Mouse (Mus musculus) heart, embryonic 16.5 days (tissue): Measurements from ENCODE around the gene Trp63. TPM values are rescaled to one million over a fixed set of nuclear protein-coding genes. Genes with fewer than 3 reads are reported as not detected.
"Not testable (repeated sequence)": the region's sequence is repeated elsewhere in the genome, so short reads cannot be mapped to it uniquely, and the experiment has no call there.

Source experiments
- ATAC-seq: fragments of 200-750 bp; cut with Nextera tagmentation; replicated peaks from 2 replicates; pipeline ENCODE4 v1.8.0; 2017; ENCODE audit warnings: moderate number of reproducible peaks; ENCODE audit not compliant: insufficient read depth, low FRiP score; ENCODE audit errors: extremely low read depth
- H3K27ac ChIP-seq: fragments of 300-500 bp; sonication (generic); 2 replicates; pipeline ENCODE4 v1.5.1; 2014; ENCODE audit warnings: mild to moderate bottlenecking, low read length, control low read depth, moderate library complexity
- H3K27me3 ChIP-seq: fragments of 300-500 bp; sonication (generic); 2 replicates; pipeline ENCODE4 v1.6.1; 2014; ENCODE audit warnings: low read length, mixed read lengths; ENCODE audit not compliant: control insufficient read depth, insufficient read depth
- H3K36me3 ChIP-seq: fragments of 300-500 bp; sonication (generic); 2 replicates; pipeline ENCODE4 v1.6.1; 2014; ENCODE audit not compliant: control insufficient read depth, insufficient read depth
- H3K4me1 ChIP-seq: fragments of 300-500 bp; sonication (generic); 2 replicates; pipeline ENCODE4 v1.6.1; 2014; ENCODE audit warnings: low read length, mixed read lengths; ENCODE audit not compliant: control insufficient read depth, insufficient read depth
- H3K4me2 ChIP-seq: fragments of 300-500 bp; sonication (generic); 2 replicates; pipeline ENCODE4 v1.6.1; 2014; ENCODE audit warnings: low read depth, mild to moderate bottlenecking, control low read depth, low read length
- H3K4me3 ChIP-seq: fragments of 300-500 bp; sonication (generic); 2 replicates; pipeline ENCODE4 v1.5.1; 2014; ENCODE audit warnings: mild to moderate bottlenecking, control low read depth, low read length
- H3K9ac ChIP-seq: fragments of 300-500 bp; sonication (generic); 2 replicates; pipeline ENCODE4 v1.6.1; 2014; ENCODE audit warnings: low read length, control low read depth
- H3K9me3 ChIP-seq: fragments of 300-500 bp; sonication (generic); replicated peaks from 2 replicates; pipeline ENCODE4 v1.6.1; 2016; ENCODE audit warnings: low read length; ENCODE audit not compliant: control insufficient read depth
- WGBS: fragments of 180-500 bp; shearing (Covaris S2); extraction: QIAGEN DNeasy Blood & Tissue Kit; methylation state at CpG from one replicate; pipeline ENCODE4 v1.1.7; 2014; 5-methylcytosine and 5-hydroxymethylcytosine counted together
- polyA plus RNA-seq: library from polyadenylated mRNA; unstranded; fragments of >200 nt; fragmentation: Nextera tagmentation; extraction: Ambion mirVana; gene quantifications from 2 replicates; pipeline ENCODE4 v1.2.1, GENCODE M21; 2015

Gene Trp63
- polyA plus RNA-seq = 4.6 and 9.9 TPM in 2 replicates

DNA sequence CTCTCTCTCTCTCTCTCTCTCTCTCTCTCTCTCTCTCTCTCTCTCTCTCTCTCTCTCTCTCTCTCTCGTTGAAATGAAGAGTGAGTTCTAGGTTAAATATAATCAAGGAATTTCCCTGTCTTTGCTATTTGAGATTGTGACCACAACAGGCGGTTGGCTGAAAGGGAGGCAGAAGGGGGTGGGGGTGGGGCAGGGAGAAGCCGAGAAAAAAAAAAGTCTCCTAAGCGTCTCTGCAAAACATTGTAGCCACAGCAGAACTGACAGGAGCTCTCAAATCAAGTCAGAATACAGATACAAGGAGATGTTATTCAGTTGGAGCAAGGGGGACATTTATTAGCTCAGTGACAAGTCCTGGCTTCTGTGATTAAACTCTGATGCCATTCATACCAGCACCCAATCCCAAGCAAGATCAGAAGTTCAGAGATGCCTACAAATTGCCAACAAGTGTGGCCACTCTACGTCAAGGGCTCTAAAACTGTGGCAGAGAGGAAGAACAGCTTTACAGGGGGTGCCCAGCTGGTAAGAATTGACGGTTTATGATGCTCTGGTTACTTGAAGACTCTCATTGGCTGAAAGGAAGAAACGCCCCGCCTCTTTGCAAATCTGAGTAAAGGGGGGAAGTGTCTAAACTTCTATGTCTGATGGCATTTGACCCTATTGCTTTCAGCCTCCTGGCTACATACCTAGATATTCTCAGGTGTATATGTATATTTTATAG, at the start of gene Trp63:
Gene Trp63 (plus strand): TSS at position 233 of the 718 bp plus-strand sequence.
- H3K4me1 ChIP-seq = no peaks in the 10 kb centered on the region
- H3K27ac ChIP-seq = no peak within 1 kb of the TSS
- H3K27me3 ChIP-seq = no peaks in the 10 kb centered on the region
- WGBS = 32% methylated on average over 8 of the region's 8 CpGs
- peak within 1 kb of the TSS; percentile 40 for H3K4me3 ChIP-seq
- no peak for ATAC-seq
- H3K9ac ChIP-seq = no peak within 1 kb of the TSS
- H3K36me3 ChIP-seq = no peaks in the 10 kb centered on the region
- peak within 1 kb of the TSS; percentile 46 for H3K4me2 ChIP-seq
- no peaks in the 10 kb centered on the region for H3K9me3 ChIP-seq

DNA sequence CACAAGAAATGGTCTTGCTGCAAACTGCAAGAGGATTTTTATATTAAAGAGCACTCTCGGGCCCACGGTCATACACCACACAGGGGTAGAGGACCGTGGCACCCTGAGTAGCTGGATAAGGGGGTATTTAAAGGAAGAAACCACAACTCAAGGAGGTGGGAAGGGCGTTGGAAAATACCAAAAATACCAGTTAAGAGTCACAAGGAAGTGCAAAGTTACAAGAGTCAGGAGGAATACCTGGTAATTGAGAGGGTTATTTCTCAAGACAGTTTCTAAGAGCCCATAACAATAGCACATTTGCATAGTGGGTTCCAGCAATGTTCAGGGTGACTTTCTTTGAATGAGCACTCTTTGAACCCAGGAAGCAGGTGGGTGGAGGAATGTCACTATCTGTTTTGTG, 38.8 kb upstream of the Trp63 start:
- 73% methylated on average over 4 of the region's 4 CpGs for WGBS
- H3K9ac ChIP-seq = not testable (repeated sequence)

DNA sequence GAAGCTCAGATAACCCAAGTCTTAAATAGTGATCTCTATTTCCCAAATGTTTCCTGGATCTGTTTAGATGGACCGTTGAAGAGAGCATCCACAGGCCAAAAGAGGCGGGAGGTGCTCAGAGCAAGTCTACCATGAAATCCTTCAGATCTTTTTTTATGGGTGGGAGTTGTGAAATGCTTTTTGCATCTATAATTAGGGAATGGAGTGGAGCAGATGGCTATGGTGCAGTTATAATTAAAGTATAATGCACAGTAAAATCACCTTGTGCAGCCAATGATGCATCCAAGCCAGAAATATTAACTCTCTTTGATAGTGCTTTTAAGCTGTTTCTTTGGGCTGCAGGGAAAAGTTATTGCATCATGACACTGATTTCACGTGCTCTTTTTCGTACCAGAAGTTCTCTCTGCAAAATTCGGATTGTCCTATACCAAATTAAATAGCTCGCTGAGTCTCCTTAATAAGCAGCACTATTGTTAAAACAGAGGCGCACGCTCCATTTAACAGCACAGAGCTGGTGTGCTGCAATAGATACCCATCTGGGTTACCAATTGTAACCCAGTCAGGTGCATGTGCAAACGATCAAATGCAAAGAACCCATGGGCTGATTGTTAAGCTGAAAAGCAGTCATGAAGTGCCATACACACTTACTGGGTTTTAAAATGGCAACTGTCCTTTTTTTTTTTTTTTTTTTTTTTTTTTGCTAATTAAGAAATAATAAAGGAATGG, 22.9 kb upstream of the Trp63 start:
- no peaks in the 10 kb centered on the region for H3K27me3 ChIP-seq
- no peak overlapping the region for H3K9ac ChIP-seq
- no peaks in the 10 kb centered on the region for H3K4me1 ChIP-seq
- no peak overlapping the region for H3K27ac ChIP-seq
- ATAC-seq = no peak
- no peaks in the 10 kb centered on the region for H3K9me3 ChIP-seq
- whole genome bisulfite sequencing = 89% methylated on average over 9 of the region's 9 CpGs
- no peaks in the 10 kb centered on the region for H3K36me3 ChIP-seq
- no peak overlapping the region for H3K4me2 ChIP-seq
- H3K4me3 ChIP-seq = no peak overlapping the region

More for the DNA sequence above, 38.8 kb upstream of the Trp63 start:
- not testable (repeated sequence) for H3K4me2 ChIP-seq, H3K36me3 ChIP-seq, H3K4me1 ChIP-seq, ATAC-seq, H3K27ac ChIP-seq, H3K4me3 ChIP-seq, H3K27me3 ChIP-seq, H3K9me3 ChIP-seq

DNA sequence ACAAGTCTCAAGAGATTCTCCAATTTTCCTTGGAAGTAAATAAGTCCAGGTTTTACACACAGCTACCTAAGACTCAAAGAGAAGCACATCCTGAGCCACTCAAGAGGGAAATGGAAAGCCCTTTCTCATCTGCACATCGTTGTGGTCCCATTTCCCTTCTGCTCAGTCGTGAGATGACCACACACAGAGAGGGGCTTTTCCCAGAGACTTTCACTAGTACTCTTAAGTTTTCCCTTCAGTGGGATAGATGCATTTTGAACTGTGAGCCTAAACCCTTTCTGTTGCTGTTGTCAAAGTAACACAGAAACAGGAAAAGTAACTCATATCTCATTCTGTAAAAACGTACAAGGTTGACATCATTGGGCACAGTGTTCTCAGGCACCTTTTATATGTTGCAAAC, 20.4 kb upstream of the Trp63 start:
- H3K27me3 ChIP-seq = no peaks in the 10 kb centered on the region
- WGBS = 56% methylated on average over 3 of the region's 3 CpGs
- H3K36me3 ChIP-seq = no peaks in the 10 kb centered on the region
- no peaks in the 10 kb centered on the region for H3K9me3 ChIP-seq
- no peak overlapping the region for H3K4me3 ChIP-seq
- H3K9ac ChIP-seq = no peak overlapping the region
- H3K4me2 ChIP-seq = no peak overlapping the region
- no peak for ATAC-seq
- H3K4me1 ChIP-seq = no peaks in the 10 kb centered on the region
- H3K27ac ChIP-seq = no peak overlapping the region

DNA sequence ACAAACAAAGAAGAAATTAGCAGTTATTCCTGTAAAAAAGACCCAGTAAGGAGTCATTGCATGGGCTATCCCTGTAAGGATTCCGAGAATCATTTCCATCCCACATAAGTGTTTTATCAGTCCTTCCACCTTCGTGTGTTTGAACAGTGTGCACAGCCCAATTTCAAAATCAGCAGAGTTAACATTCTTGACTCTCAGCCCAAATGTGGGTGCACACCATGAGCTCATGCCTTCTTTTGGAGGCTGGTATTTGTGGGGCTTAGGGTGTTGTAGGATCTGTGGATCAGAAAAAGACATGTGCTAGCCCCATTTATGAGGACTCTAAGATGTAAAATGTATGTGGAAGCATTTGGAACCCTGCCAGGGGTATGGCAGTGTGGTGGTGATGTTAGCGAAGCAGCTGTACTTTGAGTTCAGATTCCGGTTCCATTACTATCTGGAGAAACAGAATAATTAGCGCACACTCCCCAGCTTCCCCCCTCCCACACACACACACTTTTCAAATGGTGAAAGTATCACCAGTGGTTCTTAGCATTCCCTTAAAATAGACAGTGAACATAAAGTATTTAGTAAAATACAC, 9.6 kb upstream of the Trp63 start:
- no peaks in the 10 kb centered on the region for H3K27me3 ChIP-seq
- no peaks in the 10 kb centered on the region for H3K9me3 ChIP-seq
- H3K36me3 ChIP-seq = no peaks in the 10 kb centered on the region
- peaks cover 4% of the 10 kb centered on the region; the same call in 1 of the 2 replicates for H3K4me1 ChIP-seq
- no peak overlapping the region for H3K4me2 ChIP-seq
- H3K9ac ChIP-seq = no peak overlapping the region
- no peak for ATAC-seq
- H3K4me3 ChIP-seq = no peak overlapping the region
- no peak overlapping the region for H3K27ac ChIP-seq
- WGBS = 37% methylated on average over 5 of the region's 5 CpGs

DNA sequence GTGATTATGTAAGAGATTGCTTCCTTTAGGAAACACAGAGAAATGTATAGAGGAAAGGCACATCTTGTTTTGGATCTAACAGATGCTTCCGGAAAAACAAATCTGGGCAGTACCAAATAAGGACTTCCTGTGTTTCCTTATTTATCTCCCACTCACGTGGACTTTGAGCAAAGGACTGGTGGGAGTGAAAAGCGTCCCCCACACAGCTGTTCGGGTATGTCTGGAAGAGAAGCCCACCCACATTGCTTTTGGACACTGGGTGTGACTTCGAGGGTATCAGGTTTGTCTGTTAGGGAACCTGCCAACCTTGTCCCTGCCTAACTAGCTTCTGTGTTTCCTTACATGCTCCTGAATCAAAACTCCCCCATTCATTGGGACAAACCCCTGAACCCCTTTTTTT, 3.2 kb upstream of the Trp63 start:
- H3K4me2 ChIP-seq = no peak overlapping the region
- H3K4me3 ChIP-seq = no peak overlapping the region
- ATAC-seq = no peak
- H3K9me3 ChIP-seq = no peaks in the 10 kb centered on the region
- H3K36me3 ChIP-seq = no peaks in the 10 kb centered on the region
- no peaks in the 10 kb centered on the region for H3K4me1 ChIP-seq
- H3K9ac ChIP-seq = no peak overlapping the region
- no peak overlapping the region for H3K27ac ChIP-seq
- no peaks in the 10 kb centered on the region for H3K27me3 ChIP-seq
- 51% methylated on average over 5 of the region's 5 CpGs for WGBS

DNA sequence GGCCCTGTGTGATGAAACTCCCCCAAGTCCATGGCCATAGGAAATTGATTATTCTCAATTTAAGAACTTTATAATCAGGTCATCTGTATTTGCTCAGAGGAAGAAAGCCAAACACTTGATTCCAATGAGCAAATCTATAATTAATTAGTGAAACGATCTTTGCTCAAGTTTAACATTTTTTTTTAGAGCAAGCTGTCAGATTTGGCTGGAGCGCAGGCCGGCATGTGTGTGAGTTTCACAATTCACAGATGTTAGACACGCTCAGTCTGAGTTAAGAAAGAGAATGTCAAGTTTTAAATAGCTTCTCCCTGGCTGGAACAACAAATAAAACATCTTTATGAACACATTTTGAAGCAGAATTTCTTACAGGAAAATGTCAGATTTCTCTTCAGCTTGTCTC, 1.0 kb upstream of the Trp63 start:
- no peaks in the 10 kb centered on the region for H3K36me3 ChIP-seq
- WGBS = 60% methylated on average over 4 of the region's 4 CpGs
- ATAC-seq = no peak

DNA sequence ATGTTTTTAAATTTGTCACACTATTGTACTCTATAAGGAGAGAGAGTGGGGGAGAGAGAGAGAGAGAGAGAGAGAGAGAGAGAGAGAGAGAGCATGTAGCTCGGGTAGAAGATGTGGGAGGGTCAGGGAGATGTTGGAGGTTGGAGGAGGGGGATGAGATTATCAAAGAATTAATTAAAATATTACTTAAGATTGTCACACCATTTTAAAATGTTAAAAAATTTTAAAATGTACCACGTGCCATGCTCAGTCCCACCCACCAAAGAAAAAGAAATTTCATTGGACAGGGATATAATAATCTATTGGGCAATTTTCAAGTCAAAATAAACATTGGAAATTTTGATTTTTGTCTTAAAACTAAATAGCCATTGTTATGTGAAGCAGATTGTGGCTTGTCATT, 1.0 kb downstream of the Trp63 start:
- Histone ChIP-seq H3K27ac (no peak overlapping the region), H3K9ac (no peak overlapping the region), H3K9me3 (no peaks in the 10 kb centered on the region), H3K36me3 (no peaks in the 10 kb centered on the region), H3K4me1 (no peaks in the 10 kb centered on the region), H3K4me3 (no peak overlapping the region), H3K27me3 (no peaks in the 10 kb centered on the region), H3K4me2 (no peak overlapping the region)
- no peak for ATAC-seq
- 69% methylated on average over 2 of the region's 2 CpGs for WGBS

More for the DNA sequence above, 1.0 kb upstream of the Trp63 start:
- H3K9ac ChIP-seq = no peak overlapping the region
- H3K27ac ChIP-seq = no peak overlapping the region
- H3K4me2 ChIP-seq = no peak overlapping the region
- H3K9me3 ChIP-seq = no peaks in the 10 kb centered on the region
- no peaks in the 10 kb centered on the region for H3K27me3 ChIP-seq
- H3K4me3 ChIP-seq = no peak overlapping the region
- no peaks in the 10 kb centered on the region for H3K4me1 ChIP-seq

DNA sequence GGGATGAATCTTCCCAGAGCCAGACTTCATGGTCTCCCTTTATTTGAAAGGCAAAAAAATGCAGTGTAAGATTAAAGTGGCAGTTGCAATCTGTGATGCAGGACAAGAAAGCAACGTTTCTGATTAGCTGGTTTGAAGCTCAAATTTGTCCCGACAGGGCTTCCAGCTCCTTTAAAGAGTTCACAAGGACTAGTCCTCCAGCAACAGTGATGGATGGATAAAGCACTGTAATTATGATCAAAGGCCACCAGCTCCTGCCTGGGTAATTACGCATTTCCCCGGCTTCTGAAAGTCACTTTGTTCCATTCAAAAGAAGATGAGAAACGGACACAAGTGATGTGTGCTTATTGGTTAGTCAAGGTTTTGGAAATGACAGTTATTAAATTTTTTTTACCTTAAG, 7.0 kb downstream of the Trp63 start:
- H3K4me3 ChIP-seq = no peak overlapping the region
- no peak overlapping the region for H3K9ac ChIP-seq
- H3K27ac ChIP-seq = no peak overlapping the region
- no peak overlapping the region for H3K4me2 ChIP-seq
- WGBS = 48% methylated on average over 5 of the region's 5 CpGs
- H3K9me3 ChIP-seq = no peaks in the 10 kb centered on the region
- ATAC-seq = no peak
- H3K36me3 ChIP-seq = no peaks in the 10 kb centered on the region
- H3K27me3 ChIP-seq = no peaks in the 10 kb centered on the region
- H3K4me1 ChIP-seq = no peaks in the 10 kb centered on the region
